Mouse (Mus musculus) bone marrow, adult 2 months (tissue): ENCODE results near the gene Nudt8. TPM values are rescaled to one million over a fixed set of nuclear protein-coding genes. Genes with fewer than 3 reads are reported as not detected.

ENCODE experiments used
- H3K27ac ChIP-seq: fragments of 200-500 bp; 2 replicates; pipeline ENCODE4 v1.5.1; 2012; ENCODE audit warnings: low read depth, mild to moderate bottlenecking, control low read depth, inconsistent platforms, low read length; ENCODE audit not compliant: control insufficient read depth, poor library complexity, insufficient read depth
- H3K4me1 ChIP-seq: fragments of 200-500 bp; 2 replicates; pipeline ENCODE4 v1.6.1; 2011; ENCODE audit warnings: low read length; ENCODE audit not compliant: control insufficient read depth, insufficient read depth
- H3K4me3 ChIP-seq: fragments of 200-500 bp; replicated peaks from 2 replicates; pipeline ENCODE3; 2011; ENCODE audit warnings: mild to moderate bottlenecking, low read depth, low read length, control low read depth; ENCODE audit not compliant: control insufficient read depth
- CTCF ChIP-seq: fragments of 200-500 bp; IDR thresholded peaks from 2 replicates; pipeline ENCODE4 v1.5.1; 2011; ENCODE audit warnings: low read length, control low read depth; ENCODE audit not compliant: control insufficient read depth, insufficient read depth
- POLR2A ChIP-seq: fragments of 200-500 bp; IDR thresholded peaks from 2 replicates; pipeline ENCODE4 v1.6.1; 2011; ENCODE audit warnings: low read depth, mild to moderate bottlenecking, control low read depth, low read length, borderline replicate concordance; ENCODE audit not compliant: control insufficient read depth
- WGBS: fragments of 180-500 bp; shearing (Covaris S2); methylation state at CpG from one replicate; pipeline ENCODE4 v1.1.7; 2018; 5-methylcytosine and 5-hydroxymethylcytosine counted together
- polyA plus RNA-seq: library from polyadenylated mRNA; stranded (reverse); fragments of >200 nt; gene quantifications from 2 replicates; pipeline ENCODE4 v1.2.4, GENCODE M21; 2011; ENCODE audit warnings: low replicate concordance; ENCODE audit not compliant: missing spikeins, insufficient read depth, insufficient read length

The Nudt8 gene
- polyA plus RNA-seq, 1 experiment = 18.1 TPM

DNA sequence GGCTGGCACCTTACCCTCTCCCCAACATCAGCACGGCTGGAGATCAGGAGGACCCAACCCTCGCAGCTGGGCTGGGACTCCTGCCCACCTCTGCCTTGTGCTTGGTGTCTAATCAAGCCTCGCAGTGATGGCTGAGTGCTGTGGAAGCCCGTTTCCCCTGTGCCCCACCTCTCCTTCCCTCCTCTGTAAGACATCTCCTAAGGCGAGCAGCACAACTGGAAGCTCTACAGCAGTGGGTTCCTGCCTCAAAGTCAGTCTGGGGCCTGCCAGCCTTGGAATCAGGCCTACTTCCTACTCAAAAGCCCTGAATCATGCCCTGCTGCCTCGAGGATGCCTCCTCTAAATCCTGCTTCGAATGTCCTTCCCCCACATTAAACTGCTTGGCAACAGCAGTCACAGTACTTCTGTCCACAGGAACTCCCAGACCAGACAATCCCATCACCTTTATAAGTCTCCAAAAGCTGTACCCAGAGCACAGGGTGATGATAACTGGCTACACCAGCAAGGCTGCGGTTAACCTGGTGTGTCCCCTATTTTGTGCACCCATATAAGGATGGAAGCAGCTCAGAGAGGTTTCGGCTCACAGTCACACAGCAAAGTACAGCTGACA is 1.2 kb upstream of the Nudt8 start:
- WGBS = 48% methylated on average over 9 of the region's 9 CpGs
- no peak overlapping the region for H3K4me3 ChIP-seq
- no peak overlapping the region; the same call in none of the 2 replicates for H3K27ac ChIP-seq
- TF ChIP-seq POLR2A (no peak), CTCF (no peak)
- H3K4me1 ChIP-seq = peaks cover 2% of the 10 kb centered on the region

- 29% methylated on average over 17 of the region's 17 CpGs for WGBS
- Histone ChIP-seq H3K27ac (peak overlapping the region; percentile 96), H3K4me3 (peak overlapping the region; percentile 85), H3K4me1 (peaks cover 2% of the 10 kb centered on the region)
- TF ChIP-seq POLR2A (no peak), CTCF (no peak)
Observed at GRCm38 (mm10) chr19:4000949-4001525, 657 bp downstream of the Nudt8 start.

- H3K27ac ChIP-seq = no peak overlapping the region
- no peak overlapping the region for H3K4me3 ChIP-seq
- TF ChIP-seq CTCF = no peak
- 95% methylated on average over 5 of the region's 5 CpGs for WGBS
- H3K4me1 ChIP-seq = peaks cover 2% of the 10 kb centered on the region
Observed at GRCm38 (mm10) chr19:4001752-4002151, 1.4 kb downstream of the Nudt8 start.

DNA sequence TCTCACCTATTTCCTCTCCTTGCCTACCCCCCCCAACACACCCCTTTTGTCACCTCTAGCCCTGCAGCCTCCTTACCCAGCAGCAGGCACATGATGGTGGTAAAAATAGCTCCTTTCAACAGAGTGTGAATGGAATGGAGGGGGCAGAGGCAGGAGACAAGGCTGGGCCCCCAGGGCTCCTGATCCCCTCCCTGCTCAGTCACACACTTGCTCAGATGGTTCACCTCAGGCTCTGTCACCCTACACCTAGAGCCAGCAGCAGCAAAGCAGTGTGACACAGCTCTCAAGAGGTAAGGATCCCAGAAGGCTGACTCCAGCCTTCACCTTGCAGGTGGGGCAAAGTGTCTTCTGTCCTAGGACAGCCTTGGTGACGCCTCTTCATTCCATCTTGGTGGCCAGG is 2.7 kb downstream of the Nudt8 start, which contains the start of gene Doc2g:
Doc2g (plus strand) TSS at position 202 of the 400 bp plus-strand sequence.
- H3K4me3 ChIP-seq = no peak within 1 kb of the TSS
- no peak for TF ChIP-seq CTCF
- no peak for TF ChIP-seq POLR2A
- peaks cover 2% of the 10 kb centered on the region for H3K4me1 ChIP-seq
- WGBS = 86% methylated on average over 1 of the region's 1 CpGs
- H3K27ac ChIP-seq = no peak within 1 kb of the TSS; the same call in 1 of the 2 replicates

- Histone ChIP-seq H3K27ac (no peak overlapping the region; the same call in 1 of the 2 replicates), H3K4me1 (peaks cover 2% of the 10 kb centered on the region), H3K4me3 (no peak overlapping the region)
- no peak for TF ChIP-seq CTCF
- TF ChIP-seq POLR2A = no peak
- WGBS = 80% methylated on average over 12 of the region's 12 CpGs
Observed at GRCm38 (mm10) chr19:4003641-4004040, 3.3 kb downstream of the Nudt8 start.

DNA sequence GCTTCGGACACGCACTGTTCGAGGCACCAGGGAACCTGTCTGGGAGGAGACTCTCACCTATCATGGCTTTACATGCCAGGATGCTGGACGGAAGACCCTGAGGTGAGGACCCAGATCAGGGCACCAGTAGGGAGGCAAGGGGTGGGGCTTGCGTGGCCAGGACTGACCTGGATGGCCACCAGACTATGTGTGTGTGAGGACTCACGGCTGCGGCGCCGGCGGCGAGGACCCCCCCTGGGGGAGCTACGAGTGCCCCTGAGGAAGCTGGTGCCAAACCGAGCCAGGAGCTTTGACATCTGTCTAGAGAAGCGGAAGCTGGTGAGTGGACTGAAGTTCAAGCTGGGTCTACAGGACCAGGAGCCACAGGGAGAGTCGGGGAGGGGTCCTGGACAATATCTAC is 4.0 kb downstream of the Nudt8 start:
- peaks cover 2% of the 10 kb centered on the region for H3K4me1 ChIP-seq
- no peak overlapping the region for H3K4me3 ChIP-seq
- H3K27ac ChIP-seq = no peak overlapping the region
- no peak for TF ChIP-seq POLR2A
- no peak for TF ChIP-seq CTCF
- 89% methylated on average over 15 of the region's 15 CpGs for WGBS

- TF ChIP-seq POLR2A (no peak), CTCF (no peak)
- H3K4me1 ChIP-seq = peaks cover 2% of the 10 kb centered on the region
- WGBS = 82% methylated on average over 9 of the region's 9 CpGs
- no peak overlapping the region for H3K4me3 ChIP-seq
- no peak overlapping the region for H3K27ac ChIP-seq
Observed at GRCm38 (mm10) chr19:4005091-4005490, 4.7 kb downstream of the Nudt8 start.

DNA sequence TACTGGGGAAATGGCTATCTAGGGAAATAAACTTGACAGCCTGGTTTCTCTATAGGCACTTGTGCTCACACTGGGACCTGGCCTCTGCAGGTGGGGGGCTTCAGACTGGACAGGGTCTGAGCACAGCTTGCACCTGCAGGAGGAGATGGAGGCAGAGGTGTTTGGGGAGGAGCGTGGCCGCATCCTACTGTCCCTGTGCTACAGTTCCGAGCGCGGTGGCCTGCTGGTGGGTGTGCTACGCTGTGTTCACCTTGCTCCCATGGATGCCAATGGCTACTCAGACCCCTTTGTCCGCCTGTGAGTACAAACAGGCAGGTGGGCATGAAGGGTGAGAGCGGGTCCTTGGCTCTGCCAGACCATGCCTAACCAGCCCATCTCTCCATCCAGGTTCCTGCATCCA is 5.6 kb downstream of the Nudt8 start:
- TF ChIP-seq CTCF (no peak), POLR2A (no peak)
- Histone ChIP-seq H3K27ac (no peak overlapping the region), H3K4me1 (peaks cover under 1% of the 10 kb centered on the region; the same call in 1 of the 2 replicates), H3K4me3 (no peak overlapping the region)
- WGBS = 94% methylated on average over 8 of the region's 8 CpGs
